Mouse (Mus musculus): ENCODE measurements around the gene Ttc9b. TPM values are rescaled to one million over a fixed set of nuclear protein-coding genes. Genes with fewer than 3 reads are reported as not detected.
A peak's percentile ranks its signal among the peaks of the same experiment; 100 is the strongest.
"Not testable (repeated sequence)": the region's sequence is repeated elsewhere in the genome, so short reads cannot be mapped to it uniquely, and the experiment has no call there.

Ttc9b gene
- polyA plus RNA-seq, 1 experiment from 2014 or later = 0.10 TPM

DNA sequence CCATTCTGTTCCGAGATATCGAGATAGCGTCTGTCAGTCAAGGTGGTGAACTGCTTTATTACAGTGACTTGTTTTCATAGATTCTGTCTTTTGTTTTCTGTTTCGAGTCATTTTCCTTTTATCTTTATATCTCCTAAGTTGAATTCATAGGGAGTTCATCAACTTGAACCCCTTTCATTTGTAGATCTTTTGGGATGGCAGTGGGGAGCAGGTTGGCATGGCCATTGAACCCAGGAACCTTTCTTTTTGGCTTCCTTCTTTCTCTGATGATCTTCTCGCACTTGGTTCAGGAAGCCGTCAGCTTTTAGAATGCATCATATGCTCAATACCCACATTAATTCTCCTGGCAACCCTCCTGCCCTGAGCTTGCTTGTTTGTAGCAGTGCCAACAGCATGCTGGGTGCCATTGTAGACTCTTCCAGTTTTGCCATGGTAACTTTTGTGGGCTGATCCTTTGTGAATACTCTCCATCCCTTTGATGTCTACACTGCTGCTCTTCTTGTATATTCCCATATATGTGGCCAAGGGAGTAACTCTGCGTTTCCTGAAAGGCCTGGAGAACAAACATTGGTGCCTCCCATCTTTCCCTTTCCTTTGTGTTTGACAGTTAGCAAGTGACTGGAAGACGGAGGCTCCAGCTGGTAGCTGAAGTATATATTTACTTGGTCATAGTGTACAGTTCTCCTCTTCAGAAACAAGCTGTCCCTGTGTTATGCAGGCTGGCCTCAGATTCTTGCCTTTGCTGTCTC is 39.8 kb upstream of the Ttc9b start:
- H3K4me1 ChIP-seq = no peaks in the 10 kb centered on the region
- no peaks in the 10 kb centered on the region for H3K27me3 ChIP-seq
- no peak for ATAC-seq (ENCODE audit: low FRiP score, low read depth)
- H3K9ac ChIP-seq = no peak overlapping the region
- no peak overlapping the region for H3K27ac ChIP-seq
- H3K4me2 ChIP-seq (replicated peaks) = no peak overlapping the region
- no peak overlapping the region for H3K4me3 ChIP-seq
- 92% methylated on average over 8 of the region's 8 CpGs for WGBS
- H3K36me3 ChIP-seq = peaks cover 56% of the 10 kb centered on the region
- no peaks in the 10 kb centered on the region for H3K9me3 ChIP-seq

DNA sequence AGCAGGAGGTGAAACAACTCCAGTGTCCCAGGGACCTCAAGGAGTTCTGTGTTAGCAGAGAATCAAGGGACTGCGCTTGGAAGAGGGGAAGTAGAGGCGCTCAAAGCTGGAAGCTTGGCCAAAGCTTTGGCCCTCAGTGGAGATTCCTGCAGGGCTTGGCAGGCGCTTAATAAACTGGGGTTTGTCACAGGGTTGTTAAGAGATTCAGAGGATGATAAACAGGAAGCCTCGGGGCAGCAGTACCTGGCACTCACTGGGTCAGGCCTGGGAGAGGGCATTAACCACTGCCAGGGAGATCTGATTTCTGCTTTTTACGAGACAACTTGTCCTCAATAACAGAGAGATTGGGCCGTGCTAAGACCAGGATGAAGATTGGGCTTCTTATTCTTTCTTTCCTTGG is 32.7 kb upstream of the Ttc9b start:
- Histone ChIP-seq H3K4me2 (replicated peaks) (no peak overlapping the region), H3K27me3 (no peaks in the 10 kb centered on the region), H3K27ac (no peak overlapping the region), H3K36me3 (peaks cover 98% of the 10 kb centered on the region), H3K4me1 (no peaks in the 10 kb centered on the region), H3K9ac (no peak overlapping the region), H3K4me3 (no peak overlapping the region), H3K9me3 (no peaks in the 10 kb centered on the region)
- ATAC-seq (ENCODE audit: low FRiP score, low read depth) = no peak
- WGBS = 69% methylated on average over 6 of the region's 6 CpGs

DNA sequence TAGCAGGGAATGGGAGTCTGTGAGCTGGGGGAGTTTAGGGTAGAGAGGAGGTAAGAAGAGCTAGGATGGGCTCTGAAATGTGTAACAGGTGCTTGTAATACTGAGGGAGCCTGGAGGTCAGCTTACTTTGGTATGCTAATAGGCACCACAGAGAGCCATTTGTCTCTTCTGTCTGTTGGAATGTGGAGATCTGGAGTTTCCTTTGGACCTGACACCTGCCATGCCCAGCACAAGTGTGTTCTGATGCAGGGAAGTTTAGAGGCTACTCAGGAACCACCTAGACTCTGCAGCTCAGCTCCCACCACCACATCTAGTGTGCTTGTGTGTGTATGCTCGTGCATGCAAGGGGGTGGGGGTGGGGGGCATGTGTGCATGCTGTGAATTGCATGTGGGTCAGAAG is 31.5 kb upstream of the Ttc9b start:
- Histone ChIP-seq H3K36me3 (peaks cover 98% of the 10 kb centered on the region), H3K4me2 (replicated peaks) (no peak overlapping the region), H3K9me3 (no peaks in the 10 kb centered on the region), H3K4me1 (no peaks in the 10 kb centered on the region), H3K9ac (no peak overlapping the region), H3K27ac (no peak overlapping the region), H3K4me3 (no peak overlapping the region), H3K27me3 (no peaks in the 10 kb centered on the region)
- ATAC-seq (ENCODE audit: low FRiP score, low read depth) = 0 out of 2 replicates have a peak, but pooled peaks have one; percentile 54
- WGBS = 82% methylated on average over 1 of the region's 1 CpGs

DNA sequence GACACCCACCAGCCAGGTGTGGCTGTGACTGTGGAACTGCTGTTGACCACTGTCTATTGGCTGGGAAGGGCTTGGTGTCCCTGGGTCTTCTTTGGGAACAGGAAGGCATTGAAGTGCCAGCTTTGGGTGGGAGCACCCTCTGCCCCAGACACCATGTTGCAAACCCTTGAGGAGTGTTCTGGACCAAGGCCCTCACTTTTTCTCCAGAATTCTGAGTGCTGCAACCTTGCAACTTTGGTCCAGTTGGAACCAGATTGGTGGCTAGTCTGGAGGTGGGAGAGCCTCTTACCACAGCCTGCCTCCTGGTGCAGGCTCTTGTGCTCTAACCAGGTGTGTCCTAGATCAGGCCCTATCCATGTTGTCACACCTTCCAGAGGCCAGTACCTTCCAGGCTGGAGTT is 28.7 kb upstream of the Ttc9b start:
- no peaks in the 10 kb centered on the region for H3K9me3 ChIP-seq
- no peak overlapping the region for H3K27ac ChIP-seq
- no peaks in the 10 kb centered on the region for H3K27me3 ChIP-seq
- peaks cover 98% of the 10 kb centered on the region for H3K36me3 ChIP-seq
- no peak overlapping the region for H3K4me3 ChIP-seq
- no peak overlapping the region for H3K4me2 ChIP-seq (replicated peaks)
- H3K9ac ChIP-seq = no peak overlapping the region
- no peaks in the 10 kb centered on the region for H3K4me1 ChIP-seq
- no peak for ATAC-seq (ENCODE audit: low FRiP score, low read depth)

DNA sequence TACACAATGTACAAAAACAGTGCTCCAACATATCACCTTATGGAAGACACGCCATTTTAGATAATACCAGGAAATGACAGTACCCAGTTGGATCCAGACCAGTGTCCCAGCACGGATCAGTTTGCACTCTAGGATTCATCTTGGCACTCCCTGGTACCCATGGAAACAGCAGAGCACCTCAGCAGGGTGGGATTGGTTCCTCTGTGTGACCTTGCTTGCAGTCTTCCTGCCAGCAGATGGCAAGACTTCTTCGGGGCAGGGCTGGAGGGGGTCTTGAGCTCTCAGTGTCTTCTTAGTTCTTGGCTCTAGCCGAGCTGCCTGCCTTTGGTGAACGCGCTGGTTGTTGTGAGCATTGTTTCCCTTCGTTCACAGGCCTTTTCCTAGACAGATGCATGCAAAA is 26.0 kb upstream of the Ttc9b start:
- peaks cover 93% of the 10 kb centered on the region for H3K36me3 ChIP-seq
- no peaks in the 10 kb centered on the region for H3K9me3 ChIP-seq
- H3K4me2 ChIP-seq (replicated peaks) = no peak overlapping the region
- H3K27ac ChIP-seq = no peak overlapping the region
- H3K9ac ChIP-seq = no peak overlapping the region
- no peaks in the 10 kb centered on the region for H3K4me1 ChIP-seq
- no peaks in the 10 kb centered on the region for H3K27me3 ChIP-seq
- no peak overlapping the region for H3K4me3 ChIP-seq
- no peak for ATAC-seq (ENCODE audit: low FRiP score, low read depth)
- 89% methylated on average over 7 of the region's 7 CpGs for WGBS

DNA sequence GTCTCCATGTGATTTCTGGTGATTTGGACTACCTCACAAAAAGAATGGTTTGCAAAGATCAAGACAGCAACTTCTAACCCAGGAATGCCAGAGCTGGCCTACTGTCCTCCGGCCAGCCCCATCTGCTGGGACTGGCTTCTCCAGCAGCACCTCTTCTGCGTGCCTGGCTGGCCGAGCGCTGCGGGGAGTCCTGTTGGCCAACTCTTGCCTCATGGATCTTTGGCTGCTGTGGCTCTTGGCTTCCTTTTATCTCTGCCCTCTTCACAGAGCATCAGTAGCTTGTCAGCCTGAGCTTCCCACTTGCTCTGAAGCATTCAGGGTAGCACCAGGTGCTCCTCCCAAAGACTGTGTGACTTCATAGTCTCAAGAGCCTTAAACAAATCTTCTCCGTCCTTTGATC is 25.5 kb upstream of the Ttc9b start:
- Histone ChIP-seq H3K4me2 (replicated peaks) (no peak overlapping the region), H3K9ac (no peak overlapping the region), H3K27ac (no peak overlapping the region), H3K36me3 (peaks cover 93% of the 10 kb centered on the region), H3K27me3 (no peaks in the 10 kb centered on the region), H3K4me3 (no peak overlapping the region), H3K9me3 (no peaks in the 10 kb centered on the region), H3K4me1 (no peaks in the 10 kb centered on the region)
- 96% methylated on average over 6 of the region's 6 CpGs for WGBS
- no peak for ATAC-seq (ENCODE audit: low FRiP score, low read depth)

DNA sequence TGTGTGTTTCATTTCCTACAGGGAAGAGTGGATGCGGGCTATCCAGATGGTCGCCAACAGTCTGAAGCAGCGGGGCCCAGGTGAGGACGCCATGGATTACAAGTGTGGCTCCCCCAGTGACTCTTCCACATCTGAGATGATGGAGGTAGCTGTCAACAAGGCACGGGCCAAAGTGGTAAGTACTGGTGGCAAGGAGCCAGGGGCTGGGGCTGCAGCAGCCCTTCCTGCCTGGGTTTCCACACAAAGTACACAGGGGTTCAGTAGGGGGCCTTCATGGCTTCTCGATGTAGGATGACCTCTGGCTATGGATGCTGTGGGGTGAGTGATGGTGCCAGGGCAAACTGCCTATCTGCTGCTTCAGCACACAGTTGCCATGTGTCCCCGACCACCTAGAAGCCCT is 24.9 kb upstream of the Ttc9b start:
- 93% methylated on average over 7 of the region's 7 CpGs for WGBS
- not testable (repeated sequence) for H3K4me2 ChIP-seq (replicated peaks); H3K9me3 ChIP-seq; H3K4me3 ChIP-seq; ATAC-seq (ENCODE audit: low FRiP score, low read depth); H3K27ac ChIP-seq; H3K9ac ChIP-seq; H3K27me3 ChIP-seq; H3K4me1 ChIP-seq
- H3K36me3 ChIP-seq = peaks cover 92% of the 10 kb centered on the region

DNA sequence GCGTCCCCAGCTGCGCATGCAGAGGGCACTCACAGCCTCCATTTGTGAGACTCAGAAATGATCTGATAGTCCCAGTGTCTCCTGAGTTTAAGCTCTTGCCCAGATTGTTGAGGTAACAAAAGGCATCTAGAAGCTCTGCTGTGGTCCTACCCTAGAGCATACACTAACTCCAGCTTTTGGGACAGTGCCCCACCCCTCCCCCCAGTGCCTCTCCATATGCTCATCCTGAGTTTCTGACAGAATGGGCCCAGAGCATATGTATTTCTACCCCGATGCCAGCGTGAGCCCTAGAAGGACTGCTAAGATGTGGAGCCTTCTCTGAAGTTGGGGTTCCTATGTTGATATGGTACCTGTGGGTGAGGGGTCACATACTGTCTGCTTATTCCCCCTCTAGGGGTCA is 22.3 kb upstream of the Ttc9b start:
- H3K27me3 ChIP-seq = no peaks in the 10 kb centered on the region
- ATAC-seq (ENCODE audit: low FRiP score, low read depth) = no peak
- H3K9ac ChIP-seq = no peak overlapping the region
- peaks cover 87% of the 10 kb centered on the region for H3K36me3 ChIP-seq
- no peak overlapping the region for H3K27ac ChIP-seq
- no peaks in the 10 kb centered on the region for H3K4me1 ChIP-seq
- 94% methylated on average over 4 of the region's 4 CpGs for WGBS
- no peak overlapping the region for H3K4me3 ChIP-seq
- no peak overlapping the region for H3K4me2 ChIP-seq (replicated peaks)
- H3K9me3 ChIP-seq = no peaks in the 10 kb centered on the region

DNA sequence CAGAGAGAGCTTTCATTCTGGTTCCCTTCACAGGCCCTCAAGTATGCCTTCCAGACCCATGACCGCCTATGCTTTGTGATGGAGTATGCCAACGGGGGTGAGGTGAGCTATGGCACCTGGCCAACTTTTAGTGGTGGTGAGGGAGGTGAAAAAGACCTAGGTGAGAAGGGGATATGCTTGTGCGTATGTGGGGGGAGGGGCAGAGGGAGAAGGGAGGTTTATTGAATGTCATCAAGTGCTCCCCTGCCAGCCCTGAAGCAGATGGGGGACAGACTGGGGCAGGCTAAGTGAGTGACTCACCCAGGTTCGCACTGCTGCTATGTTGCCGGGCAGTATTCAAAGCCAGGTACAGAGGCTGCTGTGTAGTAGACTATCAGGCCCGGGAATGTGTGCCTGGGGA is 20.5 kb upstream of the Ttc9b start:
- 91% methylated on average over 6 of the region's 6 CpGs for WGBS
- Histone ChIP-seq H3K4me1 (no peaks in the 10 kb centered on the region), H3K9ac (no peak overlapping the region), H3K9me3 (no peaks in the 10 kb centered on the region), H3K27me3 (no peaks in the 10 kb centered on the region), H3K4me2 (replicated peaks) (no peak overlapping the region), H3K4me3 (no peak overlapping the region), H3K27ac (no peak overlapping the region), H3K36me3 (peaks cover 87% of the 10 kb centered on the region)
- no peak for ATAC-seq (ENCODE audit: low FRiP score, low read depth)

DNA sequence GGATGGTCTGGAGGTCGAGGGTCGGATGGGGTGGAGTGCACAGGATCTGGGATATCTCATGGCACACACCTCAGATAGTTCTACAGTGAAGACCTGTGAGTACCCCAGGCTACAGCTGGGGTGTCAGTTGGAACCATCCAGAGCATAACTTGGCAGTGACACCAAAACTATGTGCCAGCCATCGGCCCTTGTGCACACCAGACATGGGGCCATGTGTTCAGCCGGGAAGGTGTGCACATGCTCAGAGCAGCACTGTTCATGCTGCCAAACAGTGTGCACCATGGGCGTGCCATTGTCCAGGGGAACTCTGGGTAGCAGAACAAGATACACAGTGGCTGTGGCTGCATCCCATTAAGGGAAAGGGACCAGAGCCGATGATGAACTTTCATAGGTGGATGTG is 19.0 kb upstream of the Ttc9b start:
- Histone ChIP-seq H3K27me3 (no peaks in the 10 kb centered on the region), H3K9ac (no peak overlapping the region), H3K36me3 (peaks cover 76% of the 10 kb centered on the region), H3K4me3 (no peak overlapping the region), H3K4me1 (no peaks in the 10 kb centered on the region), H3K27ac (no peak overlapping the region), H3K9me3 (no peaks in the 10 kb centered on the region), H3K4me2 (replicated peaks) (no peak overlapping the region)
- no peak for ATAC-seq (ENCODE audit: low FRiP score, low read depth)
- 91% methylated on average over 6 of the region's 6 CpGs for WGBS

DNA sequence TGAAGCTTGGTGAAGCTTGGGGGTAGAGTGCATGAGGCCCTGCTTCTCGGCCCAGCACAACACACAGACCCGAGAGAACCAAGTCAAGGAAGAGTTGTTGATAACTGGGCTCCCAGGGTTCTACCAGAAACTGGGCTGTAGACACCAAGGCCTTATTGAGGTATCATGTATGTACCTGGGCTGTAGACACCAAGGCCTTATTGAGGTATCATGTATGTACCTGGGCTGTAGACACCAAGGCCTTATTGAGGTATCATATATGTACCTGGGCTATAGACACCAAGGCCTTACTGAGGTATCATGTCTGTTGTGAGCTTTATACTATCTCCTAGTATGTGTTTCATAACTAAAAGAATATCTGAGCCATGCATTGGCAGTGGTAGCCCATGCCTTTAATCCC is 18.6 kb upstream of the Ttc9b start:
- not testable (repeated sequence) for H3K4me3 ChIP-seq; H3K9ac ChIP-seq; H3K27me3 ChIP-seq; ATAC-seq (ENCODE audit: low FRiP score, low read depth); H3K4me1 ChIP-seq; H3K4me2 ChIP-seq (replicated peaks); H3K27ac ChIP-seq; H3K9me3 ChIP-seq
- WGBS = 98% methylated on average over 2 of the region's 2 CpGs
- H3K36me3 ChIP-seq = peaks cover 76% of the 10 kb centered on the region

DNA sequence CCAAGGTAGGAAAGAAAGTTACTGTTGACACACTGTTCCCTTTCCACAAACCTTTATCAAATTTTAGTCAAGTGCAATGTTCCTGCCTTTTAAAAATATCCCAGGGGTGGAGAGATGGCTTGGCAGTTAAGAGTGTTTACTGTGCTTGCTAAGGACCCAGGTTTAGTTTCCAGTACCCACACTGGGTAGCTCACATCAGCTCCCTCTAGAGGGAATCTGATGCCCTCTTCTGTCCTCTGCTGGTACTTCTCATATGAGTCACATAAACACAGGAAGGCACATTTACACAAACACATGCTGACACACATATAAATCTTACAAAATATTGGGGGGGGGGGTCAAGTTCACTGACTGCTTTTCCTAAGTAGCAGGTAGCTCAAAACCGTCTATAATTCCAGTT is 9.2 kb upstream of the Ttc9b start:
- H3K4me3 ChIP-seq = no peak overlapping the region
- H3K4me2 ChIP-seq (replicated peaks) = no peak overlapping the region
- 41% methylated on average over 1 of the region's 1 CpGs for WGBS
- H3K9ac ChIP-seq = no peak overlapping the region
- no peaks in the 10 kb centered on the region for H3K4me1 ChIP-seq
- no peak for ATAC-seq (ENCODE audit: low FRiP score, low read depth)
- H3K27me3 ChIP-seq = no peaks in the 10 kb centered on the region
- no peaks in the 10 kb centered on the region for H3K9me3 ChIP-seq
- H3K36me3 ChIP-seq = peaks cover 6% of the 10 kb centered on the region; the same call in 1 of the 2 replicates
- no peak overlapping the region for H3K27ac ChIP-seq

DNA sequence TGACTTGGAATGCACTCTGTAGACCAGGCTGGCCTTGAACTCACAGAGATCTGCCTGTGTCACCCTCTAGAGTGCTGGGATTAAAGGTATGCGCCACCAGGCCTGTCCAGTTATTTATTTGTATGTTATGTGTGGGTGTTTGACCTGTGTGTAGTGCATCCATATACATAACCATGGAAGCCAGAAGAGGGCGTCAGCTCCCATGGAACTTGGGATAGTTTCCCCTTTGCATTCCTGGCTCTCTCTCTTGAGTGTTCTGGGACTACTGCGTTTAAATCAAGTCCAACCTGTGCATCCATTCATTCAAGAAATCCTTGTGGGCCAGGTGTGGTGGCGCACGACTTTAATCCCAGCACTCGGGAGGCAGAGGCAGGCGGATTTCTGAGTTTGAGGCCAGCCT is 7.2 kb upstream of the Ttc9b start:
- Histone ChIP-seq H3K9me3 (no peaks in the 10 kb centered on the region), H3K36me3 (no peaks in the 10 kb centered on the region), H3K4me1 (no peaks in the 10 kb centered on the region), H3K4me2 (replicated peaks) (no peak overlapping the region), H3K27me3 (peaks cover 3% of the 10 kb centered on the region; the same call in 1 of the 2 replicates), H3K4me3 (no peak overlapping the region), H3K9ac (no peak overlapping the region), H3K27ac (no peak overlapping the region)
- ATAC-seq (ENCODE audit: low FRiP score, low read depth) = no peak
- 81% methylated on average over 7 of the region's 7 CpGs for whole genome bisulfite sequencing

Measured in limb, embryonic 13.5 days (tissue).